Mouse (Mus musculus) lung, embryonic 14.5 days (tissue): ENCODE measurements at regions not wholly inside any gene's neighbourhood (a gene's known extent, or its start where the extent isn't known, plus 50 kb on each side); places are given as distances from the start of the nearest gene placed in this dataset.
A peak's percentile ranks its signal among the peaks of the same experiment; 100 is the strongest.

ENCODE experiments used
- ATAC-seq: fragments of 200-750 bp; cut with Nextera tagmentation; 2 replicates; pipeline ENCODE4 v1.8.0; 2017; ENCODE audit warnings: mild to moderate bottlenecking, moderate TSS enrichment, moderate library complexity; ENCODE audit not compliant: insufficient read depth
- DNase-seq: peaks from one replicate; pipeline ENCODE4 v3.0.0-alpha.2; 2015
- H3K27ac ChIP-seq: fragments of 300-500 bp; sonication (generic); 2 replicates; pipeline ENCODE4 v1.5.1; 2014; ENCODE audit warnings: low read depth, mild to moderate bottlenecking, moderate library complexity
- H3K27me3 ChIP-seq: fragments of 300-500 bp; sonication (generic); 2 replicates; pipeline ENCODE4 v1.6.1; 2014; ENCODE audit warnings: low read length, control low read depth; ENCODE audit not compliant: insufficient read depth
- H3K36me3 ChIP-seq: fragments of 300-500 bp; sonication (generic); 2 replicates; pipeline ENCODE4 v1.6.1; 2014; ENCODE audit warnings: control low read depth; ENCODE audit not compliant: insufficient read depth
- H3K4me1 ChIP-seq: fragments of 300-500 bp; sonication (generic); 2 replicates; pipeline ENCODE4 v1.6.1; 2014; ENCODE audit warnings: antibody characterized with exemption, control low read depth; ENCODE audit not compliant: insufficient read depth
- H3K4me2 ChIP-seq: fragments of 300-500 bp; sonication (generic); 2 replicates; pipeline ENCODE4 v1.6.1; 2014; ENCODE audit warnings: mild to moderate bottlenecking
- H3K4me3 ChIP-seq: fragments of 300-500 bp; sonication (generic); 2 replicates; pipeline ENCODE4 v1.5.1; 2014; ENCODE audit warnings: low read depth, low read length
- H3K9ac ChIP-seq: fragments of 300-500 bp; sonication (generic); 2 replicates; pipeline ENCODE4 v1.6.1; 2014
- H3K9me3 ChIP-seq: fragments of 300-500 bp; sonication (generic); 2 replicates; pipeline ENCODE4 v1.6.1; 2016; ENCODE audit warnings: low read depth, low read length, control low read depth
- CTCF ChIP-seq: IDR thresholded peaks from 2 replicates; pipeline ENCODE4 v1.5.1; 2016; ENCODE audit warnings: antibody characterized with exemption, low read depth
- WGBS: fragments of 180-500 bp; shearing (Covaris S2); extraction: QIAGEN DNeasy Blood & Tissue Kit; methylation state at CpG from one replicate; pipeline ENCODE4 v1.1.7; 2014; 5-methylcytosine and 5-hydroxymethylcytosine counted together

DNA sequence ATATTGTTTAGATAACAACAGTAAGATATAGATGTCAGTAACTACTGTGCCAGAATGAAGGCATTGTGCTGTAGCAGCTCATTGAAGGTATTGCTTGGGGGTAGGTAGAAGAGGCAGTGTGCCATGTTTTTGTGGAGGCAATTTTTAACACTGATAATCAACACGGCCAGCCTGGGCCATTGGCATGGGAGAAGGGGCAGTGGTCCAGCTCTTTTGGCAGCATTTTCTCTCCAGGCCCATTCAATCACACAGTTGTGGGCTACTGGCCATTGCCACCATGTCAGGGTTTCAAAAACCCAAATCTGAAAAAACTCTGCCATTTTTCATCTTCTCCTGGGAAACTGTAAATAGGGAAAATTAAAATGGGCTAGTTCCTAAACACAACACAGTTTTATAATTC is 497.9 kb downstream of the Fam181b start:
- TF ChIP-seq CTCF = no peak

DNA sequence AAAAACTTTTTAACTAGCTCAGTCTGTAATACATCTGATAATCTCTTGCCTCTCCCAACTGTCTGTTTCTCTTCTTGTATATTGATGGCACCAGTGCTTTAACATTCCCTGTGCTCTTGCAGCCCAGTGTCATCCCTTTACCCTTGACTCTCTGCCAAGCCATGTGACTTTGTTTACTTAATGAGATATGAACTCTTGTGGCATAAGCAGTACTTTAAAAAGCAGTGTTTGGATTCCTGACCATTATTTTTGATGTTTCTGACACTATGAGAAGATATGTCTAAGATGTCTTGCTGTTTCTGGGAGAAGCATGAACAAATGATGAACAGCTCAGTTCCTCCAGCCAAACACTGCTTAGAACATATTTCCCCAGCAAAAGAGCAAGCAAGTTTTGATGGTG is 507.5 kb downstream of the Fam181b start:
- DNase-seq (peak; percentile 40), ATAC-seq (peak; percentile 31; the same call in 1 of the 2 replicates)
- Histone ChIP-seq H3K4me3 (no peak overlapping the region), H3K27me3 (no peaks in the 10 kb centered on the region), H3K9ac (no peak overlapping the region), H3K9me3 (no peaks in the 10 kb centered on the region), H3K27ac (no peak overlapping the region), H3K36me3 (no peaks in the 10 kb centered on the region), H3K4me1 (no peaks in the 10 kb centered on the region), H3K4me2 (no peak overlapping the region)
- no peak for TF ChIP-seq CTCF

More for the DNA sequence above, 497.9 kb downstream of the Fam181b start:
- no peaks in the 10 kb centered on the region for H3K4me1 ChIP-seq
- no peak overlapping the region for H3K27ac ChIP-seq
- DNase-seq (no peak), ATAC-seq (no peak)
- no peaks in the 10 kb centered on the region for H3K9me3 ChIP-seq
- no peak overlapping the region for H3K4me3 ChIP-seq
- no peaks in the 10 kb centered on the region for H3K27me3 ChIP-seq
- no peak overlapping the region for H3K4me2 ChIP-seq
- no peak overlapping the region for H3K9ac ChIP-seq
- WGBS = 79% methylated on average over 1 of the region's 1 CpGs
- no peaks in the 10 kb centered on the region for H3K36me3 ChIP-seq

DNA sequence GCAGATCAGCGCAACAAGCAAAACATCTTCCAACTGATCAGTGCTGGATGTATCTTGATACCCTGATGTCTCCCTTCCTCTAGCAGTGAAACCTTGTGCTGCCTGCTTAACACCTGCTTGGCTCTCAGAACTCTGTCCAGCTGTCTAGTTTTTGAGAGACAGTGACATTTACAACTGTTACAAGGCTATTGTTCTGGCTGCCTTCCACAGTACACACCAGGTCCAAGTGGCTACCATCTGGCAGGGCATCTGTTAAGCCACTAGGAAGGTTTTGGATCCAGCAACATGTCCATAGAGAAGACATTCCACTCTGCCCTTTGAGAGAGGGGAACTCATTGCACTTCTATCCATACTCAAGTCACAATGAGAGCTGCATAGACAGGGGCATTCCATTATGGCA is 508.4 kb downstream of the Fam181b start:
- WGBS = 97% methylated on average over 1 of the region's 1 CpGs
- ATAC-seq = no peak

More for the DNA sequence above, 508.4 kb downstream of the Fam181b start:
- Histone ChIP-seq H3K27me3 (no peaks in the 10 kb centered on the region), H3K4me2 (no peak overlapping the region), H3K4me1 (no peaks in the 10 kb centered on the region), H3K9me3 (no peaks in the 10 kb centered on the region), H3K27ac (no peak overlapping the region), H3K9ac (no peak overlapping the region), H3K4me3 (no peak overlapping the region), H3K36me3 (no peaks in the 10 kb centered on the region)
- DNase-seq = no peak
- TF ChIP-seq CTCF = no peak
